Mouse (Mus musculus): ENCODE measurements around the gene Fam120b.

Fam120b gene

GRCm38 (mm10) chr17:15379741-15380526 is 16.1 kb upstream of the Fam120b start:
- DNase-seq (ENCODE audit: low spot score) = peak; percentile 27

- DNase-seq (ENCODE audit: low spot score) = peak; percentile 77
Measured at GRCm38 (mm10) chr17:15380641-15381051, 15.4 kb upstream of the Fam120b start.

- DNase-seq (ENCODE audit: low spot score) = peak; percentile 49
Measured at GRCm38 (mm10) chr17:15381092-15381860, 14.7 kb upstream of the Fam120b start.

GRCm38 (mm10) chr17:15381869-15382660 is 13.9 kb upstream of the Fam120b start:
- DNase-seq (ENCODE audit: low spot score) = no peak

GRCm38 (mm10) chr17:15383360-15383759 is 12.6 kb upstream of the Fam120b start:
- no peak for DNase-seq (ENCODE audit: low spot score)

- DNase-seq (ENCODE audit: low spot score) = no peak
Measured at GRCm38 (mm10) chr17:15388892-15389291, 7.1 kb upstream of the Fam120b start.

GRCm38 (mm10) chr17:15389356-15389755 is 6.6 kb upstream of the Fam120b start:
- no peak for DNase-seq (ENCODE audit: low spot score)

GRCm38 (mm10) chr17:15401716-15402115 is 5.7 kb downstream of the Fam120b start:
- DNase-seq (ENCODE audit: low spot score) = no peak

- DNase-seq (ENCODE audit: low spot score) = no peak
Measured at GRCm38 (mm10) chr17:15406576-15406975, 10.6 kb downstream of the Fam120b start.

- DNase-seq (ENCODE audit: low spot score) = no peak
Measured at GRCm38 (mm10) chr17:15409261-15409660, 13.3 kb downstream of the Fam120b start.

- DNase-seq (ENCODE audit: low spot score) = no peak
Measured at GRCm38 (mm10) chr17:15410861-15411260, 14.9 kb downstream of the Fam120b start.

- DNase-seq (ENCODE audit: low spot score) = no peak
Measured at GRCm38 (mm10) chr17:15416596-15417215, 20.7 kb downstream of the Fam120b start.

- DNase-seq (ENCODE audit: low spot score) = no peak
Measured at GRCm38 (mm10) chr17:15419534-15419933, 23.5 kb downstream of the Fam120b start.

GRCm38 (mm10) chr17:15420021-15420603 is 24.1 kb downstream of the Fam120b start:
- DNase-seq (ENCODE audit: low spot score) = no peak

GRCm38 (mm10) chr17:15421446-15421845 is 25.4 kb downstream of the Fam120b start:
- no peak for DNase-seq (ENCODE audit: low spot score)

- no peak for DNase-seq (ENCODE audit: low spot score)
Measured at GRCm38 (mm10) chr17:15422666-15423065, 26.7 kb downstream of the Fam120b start.

GRCm38 (mm10) chr17:15423080-15423765 is 27.2 kb downstream of the Fam120b start:
- no peak for DNase-seq (ENCODE audit: low spot score)

- DNase-seq (ENCODE audit: low spot score) = no peak
Measured at GRCm38 (mm10) chr17:15425931-15426330, 29.9 kb downstream of the Fam120b start.

GRCm38 (mm10) chr17:15429451-15429850 is 33.4 kb downstream of the Fam120b start:
- DNase-seq (ENCODE audit: low spot score) = no peak

- DNase-seq (ENCODE audit: low spot score) = peak; percentile 39
Measured at GRCm38 (mm10) chr17:15429937-15430336, 33.9 kb downstream of the Fam120b start.

GRCm38 (mm10) chr17:15431021-15431514 is 35.1 kb downstream of the Fam120b start:
- DNase-seq (ENCODE audit: low spot score) = no peak
